Mouse (Mus musculus): Measurements from ENCODE around the gene Asrgl1. TPM values are rescaled to one million over a fixed set of nuclear protein-coding genes. Genes with fewer than 3 reads are reported as not detected.

Asrgl1 gene
- polyA plus RNA-seq (2017; shearing (Covaris generic)), result 10 to 100 TPM; 16.5 to 25.7 TPM

DNA sequence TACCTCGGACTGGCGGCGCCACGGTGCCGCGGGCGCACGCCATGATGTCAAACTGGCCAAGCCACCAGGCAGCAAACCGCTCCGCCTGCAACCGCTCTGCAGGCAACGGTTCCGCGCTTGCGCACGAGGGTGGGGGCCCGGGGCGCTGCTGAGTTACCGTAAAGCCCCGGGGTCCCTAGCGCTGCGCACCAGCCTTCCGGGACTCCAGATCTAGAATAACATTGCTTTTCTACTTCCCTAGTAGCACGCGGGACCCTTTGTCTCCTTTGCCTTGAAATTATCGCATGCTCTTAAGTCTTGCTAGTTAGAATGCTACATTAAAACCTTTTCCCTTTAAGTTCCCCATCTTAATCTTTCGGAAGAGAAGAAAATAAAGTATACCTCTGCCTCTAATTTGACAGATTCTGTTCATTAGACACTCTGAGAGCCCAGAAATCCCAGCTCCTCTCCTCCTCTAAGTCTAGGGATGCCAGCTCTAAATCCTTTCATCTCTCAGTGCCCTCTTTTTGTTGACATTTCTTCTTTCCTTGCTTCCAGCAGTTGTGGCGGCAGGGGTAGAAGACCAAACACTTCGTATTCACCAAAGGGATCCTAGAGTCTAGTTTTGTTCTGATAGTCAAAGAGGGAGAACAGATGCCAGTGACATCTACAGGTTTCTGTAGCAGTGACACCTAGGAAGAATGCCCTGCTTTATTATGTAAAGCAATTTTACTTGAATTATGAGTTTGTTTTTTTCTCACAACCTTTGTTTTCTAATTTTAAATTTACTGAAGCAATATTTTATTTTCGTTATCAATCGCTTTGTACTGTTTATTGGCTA lies at the start of gene Asrgl1:
Asrgl1 (minus strand) TSS at position 125 of the 820 bp plus-strand sequence.

GRCm38 (mm10) chr19:9087821-9088220 lies 47.6 kb downstream of the Asrgl1 start, which contains the start of gene Scgb1a1:
Scgb1a1 (minus strand) TSS chr19:9087958.

Other genes with a start within 250 kb of the Asrgl1 start
- gene 1810009A15Rik, start 246.8 kb downstream of the Asrgl1 start, polyA plus RNA-seq (2017; shearing (Covaris generic)), result 10 to 100 TPM; 39.7 to 55.4 TPM
- not detected for gene Gm49416, start 246.7 kb downstream of the Asrgl1 start, polyA plus RNA-seq (2017; shearing (Covaris generic))
- 10 to 100 TPM; 35.8 to 44.9 TPM for gene Ints5, start 242.6 kb downstream of the Asrgl1 start, polyA plus RNA-seq (2017; shearing (Covaris generic))
- 100 to 1,000 TPM; 108 to 118 TPM for gene Ganab, start 237.6 kb downstream of the Asrgl1 start, polyA plus RNA-seq (2017; shearing (Covaris generic))
- gene B3gat3, start 215.3 kb downstream of the Asrgl1 start, polyA plus RNA-seq (2017; shearing (Covaris generic)), result 10 to 100 TPM; 52.1 to 63.5 TPM
- 10 to 100 TPM; 10.2 to 16.3 TPM for gene Rom1, start 206.3 kb downstream of the Asrgl1 start, polyA plus RNA-seq (2017; shearing (Covaris generic))
- 100 to 1,000 TPM in 1 of 2 experiments, 10 to 100 TPM in 1; 77.4 to 100 TPM for gene Eml3, start 206.1 kb downstream of the Asrgl1 start, polyA plus RNA-seq (2017; shearing (Covaris generic))
- gene Mta2, start 193.8 kb downstream of the Asrgl1 start, polyA plus RNA-seq (2017; shearing (Covaris generic)), result 100 to 1,000 TPM; 231 to 276 TPM
- gene Tut1, start 181.8 kb downstream of the Asrgl1 start, polyA plus RNA-seq (2017; shearing (Covaris generic)), result 10 to 100 TPM; 37.6 to 40.5 TPM
- gene Eef1g, start 168.6 kb downstream of the Asrgl1 start, polyA plus RNA-seq (2017; shearing (Covaris generic)), result 100 to 1,000 TPM; 264 to 300 TPM
- 10 to 100 TPM; 58.4 to 93.3 TPM for gene Ahnak, start 146.4 kb downstream of the Asrgl1 start, polyA plus RNA-seq (2017; shearing (Covaris generic))
- gene Scgb1a1, start 47.7 kb downstream of the Asrgl1 start, polyA plus RNA-seq (2017; shearing (Covaris generic)), result not detected